Mouse (Mus musculus) bone marrow macrophage, adult 2 months (primary cell): ENCODE data around the gene Scarb2.

Source experiments
- CTCF ChIP-seq: IDR thresholded peaks from 2 replicates; pipeline ENCODE4 v1.5.1; 2012; ENCODE audit warnings: low read depth, mild to moderate bottlenecking, low read length, moderate library complexity
- POLR2A ChIP-seq: IDR thresholded peaks from 2 replicates; pipeline ENCODE4 v1.6.1; 2012; ENCODE audit warnings: mild to moderate bottlenecking, low read depth, low read length, borderline replicate concordance

DNA sequence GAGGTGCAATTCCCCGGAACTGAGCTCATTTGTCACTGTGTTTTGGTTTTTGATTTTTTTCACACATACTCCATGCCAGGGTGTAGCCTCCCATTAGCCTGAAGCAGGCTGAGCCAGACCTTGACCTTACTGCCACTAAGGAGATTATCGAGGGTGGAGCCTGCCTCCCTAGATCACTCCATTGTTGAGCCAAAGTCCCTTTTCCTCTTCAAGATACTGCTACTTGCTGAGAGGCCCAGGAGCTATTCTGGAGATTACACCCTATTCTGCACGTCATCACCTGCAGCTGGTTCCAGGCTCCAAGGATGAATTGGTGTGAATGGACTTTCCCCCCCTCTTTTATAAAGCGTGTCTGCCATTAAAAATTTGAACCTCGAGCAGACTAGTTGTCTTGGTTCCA is 5.4 kb upstream of the Scarb2 start:
- TF ChIP-seq CTCF (no peak), POLR2A (no peak)
